Mouse (Mus musculus) adipose tissue, adult 10 weeks (tissue): ENCODE results near the gene Fasl. TPM values are rescaled to one million over a fixed set of nuclear protein-coding genes. Genes with fewer than 3 reads are reported as not detected.

Experiments used
- polyA plus RNA-seq: library from polyadenylated mRNA; stranded (reverse); fragments of 350-450 nt; fragmentation: Illumina TruSeq; extraction: RNeasy Lipid Tissue Mini Kit (QIAGEN cat#74804); gene quantifications from one replicate; pipeline ENCODE4 v1.2.3, GENCODE M21; 2014; ENCODE audit warnings: low read depth, low replicate concordance

The Fasl gene
- 0.15 TPM for polyA plus RNA-seq

DNA sequence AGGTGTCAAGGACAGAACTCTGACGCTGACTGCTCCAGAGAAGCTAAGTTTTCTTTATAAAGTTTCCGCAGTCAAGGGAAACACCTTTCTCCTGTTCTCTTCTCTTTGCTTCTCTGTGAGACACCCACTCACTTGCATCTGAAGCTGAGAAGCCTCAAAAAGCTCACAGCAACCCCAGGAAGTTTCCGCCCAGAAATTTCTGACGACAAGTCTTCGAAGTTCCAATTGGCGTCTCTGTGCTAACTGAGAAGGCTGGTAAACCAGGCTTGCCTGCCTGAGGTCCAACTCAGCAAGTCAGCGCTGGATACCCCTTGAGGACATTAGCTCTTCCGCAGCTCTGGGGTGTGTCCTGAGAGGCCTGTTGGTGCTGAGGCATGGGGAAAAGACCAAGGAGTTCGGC is at the start of gene Fasl:
Fasl (minus strand) TSS at position 157 of the 400 bp plus-strand sequence.

Other genes starting within 250 kb of the Fasl start
- gene Suco, start 88.2 kb upstream of the Fasl start, polyA plus RNA-seq, result 52.5 TPM
- 29.6 TPM for gene Pigc, start 180.7 kb upstream of the Fasl start, polyA plus RNA-seq
- 0.67 TPM for gene 4930558K02Rik, start 191.1 kb upstream of the Fasl start, polyA plus RNA-seq